Mouse (Mus musculus): ENCODE data around the gene Phf20. TPM values are rescaled to one million over a fixed set of nuclear protein-coding genes. Genes with fewer than 3 reads are reported as not detected.

The Phf20 gene
- polyA plus RNA-seq (2015; fragmentation: Nextera tagmentation; extraction: Ambion mirVana), result 130 and 133 TPM in 2 replicates

- Histone ChIP-seq H3K36me3 (ENCODE audit: poor library complexity, severe bottlenecking) (peaks cover 13% of the 10 kb centered on the region), H3K4me3 (peak within 1 kb of the TSS; percentile 68), H3K27me3 (no peaks in the 10 kb centered on the region), H3K9me3 (replicated peaks) (no peaks in the 10 kb centered on the region), H3K9ac (peak within 1 kb of the TSS; percentile 87), H3K27ac (peak within 1 kb of the TSS; percentile 98), H3K4me2 (peak within 1 kb of the TSS; percentile 63), H3K4me1 (peaks cover 32% of the 10 kb centered on the region)
- ATAC-seq, result peak; percentile 98
- under 1% methylated on average over 52 of the region's 88 CpGs for WGBS
Measured at GRCm38 (mm10) chr2:156196302-156197128, at the start of gene Phf20. Gene Phf20, plus strand, starts transcription at chr2:156196466.

GRCm38 (mm10) chr2:156147316-156147915, 48.9 kb upstream of the Phf20 start:
- Histone ChIP-seq H3K4me1 (peaks cover 19% of the 10 kb centered on the region), H3K9ac (no peak overlapping the region), H3K27ac (no peak overlapping the region), H3K36me3 (ENCODE audit: poor library complexity, severe bottlenecking) (peaks cover 47% of the 10 kb centered on the region), H3K9me3 (replicated peaks) (no peaks in the 10 kb centered on the region), H3K4me3 (no peak overlapping the region), H3K4me2 (no peak overlapping the region), H3K27me3 (no peaks in the 10 kb centered on the region)
- WGBS, result 88% methylated on average over 3 of the region's 3 CpGs
- no peak for ATAC-seq

- Histone ChIP-seq H3K36me3 (ENCODE audit: poor library complexity, severe bottlenecking) (peaks cover 71% of the 10 kb centered on the region), H3K9me3 (replicated peaks) (no peaks in the 10 kb centered on the region), H3K9ac (no peak overlapping the region), H3K4me3 (no peak overlapping the region), H3K27me3 (no peaks in the 10 kb centered on the region), H3K27ac (no peak overlapping the region), H3K4me1 (no peaks in the 10 kb centered on the region), H3K4me2 (no peak overlapping the region)
- ATAC-seq, result no peak
Measured at GRCm38 (mm10) chr2:156151538-156151937, 44.7 kb upstream of the Phf20 start.

DNA sequence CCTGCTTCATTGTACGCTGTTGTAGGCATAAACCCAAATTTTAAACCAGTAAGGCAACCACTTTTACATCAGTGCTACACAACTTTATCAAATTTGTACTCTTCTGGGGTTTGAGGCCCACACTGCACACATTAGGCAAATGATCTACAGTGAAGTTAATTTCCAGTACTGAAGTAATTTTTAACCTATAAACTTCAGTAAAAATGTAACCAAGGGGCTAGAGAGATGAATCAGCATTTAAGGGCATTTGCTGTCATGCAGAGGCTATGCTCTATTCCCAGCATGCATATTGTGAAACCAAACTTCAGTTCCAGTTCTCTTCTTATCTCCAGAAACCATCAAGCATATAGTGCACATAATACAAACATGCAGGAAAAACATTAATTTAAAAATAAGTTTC, 30.8 kb upstream of the Phf20 start:
- WGBS, result 98% methylated on average over 1 of the region's 1 CpGs
- H3K27ac ChIP-seq, result no peak overlapping the region
- no peaks in the 10 kb centered on the region for H3K4me1 ChIP-seq
- H3K4me3 ChIP-seq, result no peak overlapping the region
- no peak overlapping the region for H3K4me2 ChIP-seq
- no peak for ATAC-seq
- no peaks in the 10 kb centered on the region for H3K27me3 ChIP-seq
- peaks cover 81% of the 10 kb centered on the region for H3K36me3 ChIP-seq (ENCODE audit: poor library complexity, severe bottlenecking)
- H3K9me3 ChIP-seq (replicated peaks), result no peaks in the 10 kb centered on the region
- H3K9ac ChIP-seq, result no peak overlapping the region

- Histone ChIP-seq H3K27me3 (no peaks in the 10 kb centered on the region), H3K9me3 (replicated peaks) (no peaks in the 10 kb centered on the region), H3K4me2 (no peak overlapping the region), H3K9ac (no peak overlapping the region), H3K4me3 (no peak overlapping the region), H3K27ac (no peak overlapping the region), H3K36me3 (ENCODE audit: poor library complexity, severe bottlenecking) (peaks cover 85% of the 10 kb centered on the region), H3K4me1 (no peaks in the 10 kb centered on the region)
- no peak for ATAC-seq
- WGBS, result 93% methylated on average over 5 of the region's 5 CpGs
Measured at GRCm38 (mm10) chr2:156166557-156166956, 29.7 kb upstream of the Phf20 start.

GRCm38 (mm10) chr2:156177079-156177478, 19.2 kb upstream of the Phf20 start:
- no peak overlapping the region for H3K4me2 ChIP-seq
- 88% methylated on average over 6 of the region's 6 CpGs for WGBS
- ATAC-seq, result no peak
- H3K27ac ChIP-seq, result no peak overlapping the region
- peaks cover 48% of the 10 kb centered on the region for H3K36me3 ChIP-seq (ENCODE audit: poor library complexity, severe bottlenecking)
- no peaks in the 10 kb centered on the region for H3K27me3 ChIP-seq
- H3K4me1 ChIP-seq, result peaks cover 43% of the 10 kb centered on the region
- no peaks in the 10 kb centered on the region for H3K9me3 ChIP-seq (replicated peaks)
- H3K9ac ChIP-seq, result no peak overlapping the region
- H3K4me3 ChIP-seq, result no peak overlapping the region

- Histone ChIP-seq H3K9ac (peak overlapping the region; percentile 26; the same call in 1 of the 2 replicates), H3K27me3 (no peaks in the 10 kb centered on the region), H3K4me1 (peaks cover 43% of the 10 kb centered on the region), H3K27ac (no peak overlapping the region), H3K4me2 (peak overlapping the region; percentile 89), H3K36me3 (ENCODE audit: poor library complexity, severe bottlenecking) (peaks cover 43% of the 10 kb centered on the region), H3K9me3 (replicated peaks) (no peaks in the 10 kb centered on the region), H3K4me3 (peak overlapping the region; percentile 100)
- no peak for ATAC-seq
- WGBS, result 85% methylated on average over 7 of the region's 7 CpGs
Measured at GRCm38 (mm10) chr2:156177651-156178050, 18.6 kb upstream of the Phf20 start.

DNA sequence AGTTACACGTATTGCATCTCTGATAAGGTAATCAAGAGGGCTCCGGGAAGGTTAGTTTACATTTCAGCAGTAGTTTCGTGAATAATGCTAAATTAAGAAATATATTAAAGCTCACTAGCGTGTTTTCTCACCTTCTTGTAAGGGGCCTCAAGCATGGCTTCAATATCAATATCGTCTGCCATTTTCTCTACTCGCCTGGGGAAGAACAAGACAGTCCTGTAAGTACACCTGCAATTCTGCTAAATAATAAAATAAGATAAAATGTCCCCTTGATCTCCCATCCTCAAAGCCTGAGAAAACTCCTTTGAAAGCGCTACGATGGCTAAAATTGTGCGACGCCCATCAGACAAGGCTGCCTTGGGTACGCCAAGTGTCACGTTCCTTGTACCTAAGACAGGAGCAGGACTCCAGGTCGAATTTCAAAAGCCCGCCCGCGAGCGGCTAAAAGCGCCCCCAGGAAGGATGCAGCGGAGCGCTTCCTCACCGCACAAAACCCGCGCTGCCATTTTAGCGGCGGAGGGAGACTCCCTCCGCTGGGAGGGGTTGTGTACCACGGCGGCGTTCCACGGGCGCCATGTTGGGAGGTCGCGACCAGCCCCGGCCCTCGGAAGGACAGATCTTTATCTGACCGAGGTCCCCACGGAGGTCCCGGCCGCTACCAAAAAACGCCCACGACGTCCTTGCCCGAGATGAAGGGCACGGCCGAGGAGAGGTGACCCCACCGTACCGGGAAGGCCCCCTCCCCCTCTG, 17.0 kb upstream of the Phf20 start:
- Histone ChIP-seq H3K4me1 (peaks cover 38% of the 10 kb centered on the region), H3K4me2 (peak overlapping the region; percentile 89), H3K9ac (peak overlapping the region; percentile 100), H3K27ac (peak overlapping the region; percentile 98), H3K27me3 (no peaks in the 10 kb centered on the region), H3K4me3 (peak overlapping the region; percentile 100), H3K9me3 (replicated peaks) (no peaks in the 10 kb centered on the region), H3K36me3 (ENCODE audit: poor library complexity, severe bottlenecking) (peaks cover 33% of the 10 kb centered on the region)
- WGBS, result 1% methylated on average over 44 of the region's 47 CpGs
- ATAC-seq, result peak; percentile 42

- Histone ChIP-seq H3K9me3 (replicated peaks) (no peaks in the 10 kb centered on the region), H3K9ac (peak overlapping the region; percentile 100), H3K4me3 (peak overlapping the region; percentile 100), H3K4me2 (peak overlapping the region; percentile 89), H3K27ac (peak overlapping the region; percentile 98), H3K36me3 (ENCODE audit: poor library complexity, severe bottlenecking) (peaks cover 31% of the 10 kb centered on the region), H3K27me3 (no peaks in the 10 kb centered on the region), H3K4me1 (peaks cover 37% of the 10 kb centered on the region)
- no peak; the same call in 1 of the 2 replicates for ATAC-seq
- WGBS, result 0% methylated on average over 40 of the region's 41 CpGs
Measured at GRCm38 (mm10) chr2:156179796-156180093, 16.5 kb upstream of the Phf20 start.

GRCm38 (mm10) chr2:156180094-156180821, 16.0 kb upstream of the Phf20 start, which contains the start of gene Rbm39:
Gene Rbm39, minus strand, starts transcription at chr2:156180238.
- Histone ChIP-seq H3K36me3 (ENCODE audit: poor library complexity, severe bottlenecking) (peaks cover 28% of the 10 kb centered on the region), H3K9ac (peak within 1 kb of the TSS; percentile 100), H3K27me3 (no peaks in the 10 kb centered on the region), H3K4me1 (peaks cover 37% of the 10 kb centered on the region), H3K4me3 (peak within 1 kb of the TSS; percentile 100), H3K4me2 (peak within 1 kb of the TSS; percentile 89), H3K27ac (peak within 1 kb of the TSS; percentile 98), H3K9me3 (replicated peaks) (no peaks in the 10 kb centered on the region)
- under 1% methylated on average over 47 of the region's 47 CpGs for WGBS
- peak; percentile 97 for ATAC-seq

- Histone ChIP-seq H3K27me3 (no peaks in the 10 kb centered on the region), H3K36me3 (ENCODE audit: poor library complexity, severe bottlenecking) (peaks cover 23% of the 10 kb centered on the region), H3K4me2 (peak overlapping the region; percentile 72), H3K4me3 (peak overlapping the region; percentile 100), H3K27ac (peak overlapping the region; percentile 92), H3K9me3 (replicated peaks) (no peaks in the 10 kb centered on the region), H3K9ac (peak overlapping the region; percentile 100), H3K4me1 (peaks cover 33% of the 10 kb centered on the region)
- ATAC-seq, result no peak
- WGBS, result 18% methylated on average over 8 of the region's 8 CpGs
Measured at GRCm38 (mm10) chr2:156180824-156181590, 15.3 kb upstream of the Phf20 start.

Measured in forebrain, embryonic 13.5 days (tissue).